Mouse (Mus musculus): Measurements from ENCODE around the gene Fem1a. TPM values are rescaled to one million over a fixed set of nuclear protein-coding genes. Genes with fewer than 3 reads are reported as not detected.
A peak's percentile ranks its signal among the peaks of the same experiment; 100 is the strongest.

Fem1a gene
- 15.3 and 16.1 TPM in 2 replicates for polyA plus RNA-seq (2014; fragmentation: Nextera tagmentation; extraction: Ambion mirVana)

DNA sequence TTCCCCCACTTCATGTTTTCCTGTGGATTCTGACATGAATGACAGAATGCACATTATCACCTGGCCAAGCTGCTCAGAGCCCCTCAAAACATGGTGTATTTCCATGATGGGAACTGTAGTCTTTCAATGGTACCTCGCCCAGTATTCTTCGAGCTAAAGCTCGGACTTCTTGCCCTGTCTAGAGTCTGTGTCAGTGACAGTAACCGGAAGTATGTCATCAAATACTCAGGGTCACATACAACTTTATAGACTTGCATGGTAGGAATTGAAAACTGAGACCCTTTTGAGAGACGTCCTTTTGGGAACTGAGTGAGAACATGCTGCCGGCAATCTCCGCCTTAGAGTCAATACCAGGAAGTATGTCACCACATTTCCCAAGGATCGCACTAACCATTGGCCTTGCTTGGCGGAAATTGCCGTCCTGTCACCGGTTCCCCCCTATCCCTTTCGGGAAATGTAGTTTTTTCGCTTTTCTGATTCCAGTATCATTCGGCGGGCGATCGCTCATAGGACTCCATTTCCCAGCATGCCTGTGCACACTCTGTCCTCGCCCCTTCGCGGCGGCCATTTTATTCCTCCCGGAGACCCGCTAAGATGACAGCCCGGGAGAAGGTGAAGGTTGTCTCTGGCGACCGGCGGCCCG, at the start of gene Fem1a:
TSS of gene Fem1a (plus strand) at position 572 of the 643 bp plus-strand sequence.
- H3K27ac ChIP-seq (ENCODE audit: low read depth): peak within 1 kb of the TSS; percentile 94
- under 1% methylated on average over 28 of the region's 28 CpGs for WGBS
- H3K4me3 ChIP-seq (ENCODE audit: low read depth, low read length): peak within 1 kb of the TSS; percentile 74
- H3K36me3 ChIP-seq (ENCODE audit: control insufficient read depth, insufficient read depth, low read length): peaks cover 33% of the 10 kb centered on the region
- H3K4me2 ChIP-seq (ENCODE audit: low read length): peak within 1 kb of the TSS; percentile 87
- ATAC-seq (replicated peaks; ENCODE audit: low FRiP score, low TSS enrichment, low read depth) (peak; percentile 88), DNase-seq (ENCODE audit: low spot score) (peak; percentile 89)
- no peaks in the 10 kb centered on the region for H3K27me3 ChIP-seq (replicated peaks; ENCODE audit: control insufficient read depth, insufficient read depth, low read length)
- peaks cover 16% of the 10 kb centered on the region for H3K4me1 ChIP-seq (replicated peaks; ENCODE audit: control insufficient read depth, insufficient read depth, low read length)
- peak within 1 kb of the TSS; percentile 53 for H3K9ac ChIP-seq (ENCODE audit: low read length)
- H3K9me3 ChIP-seq (ENCODE audit: control insufficient read depth, low read length): no peaks in the 10 kb centered on the region

- DNase-seq (ENCODE audit: low spot score): no peak
- Histone ChIP-seq H3K4me1 (replicated peaks; ENCODE audit: control insufficient read depth, insufficient read depth, low read length) (no peaks in the 10 kb centered on the region), H3K36me3 (ENCODE audit: control insufficient read depth, insufficient read depth, low read length) (peaks cover 99% of the 10 kb centered on the region), H3K27me3 (replicated peaks; ENCODE audit: control insufficient read depth, insufficient read depth, low read length) (no peaks in the 10 kb centered on the region), H3K9ac (ENCODE audit: low read length) (no peak overlapping the region), H3K4me3 (ENCODE audit: low read depth, low read length) (no peak overlapping the region), H3K27ac (ENCODE audit: low read depth) (no peak overlapping the region), H3K4me2 (ENCODE audit: low read length) (no peak overlapping the region), H3K9me3 (ENCODE audit: control insufficient read depth, low read length) (no peaks in the 10 kb centered on the region)
- WGBS: 82% methylated on average over 6 of the region's 6 CpGs
- no peak for ATAC-seq (replicated peaks; ENCODE audit: low FRiP score, low TSS enrichment, low read depth)
These were observed 49.5 kb upstream of the Fem1a start for GRCm38 (mm10) chr17:56206986-56207674.

GRCm38 (mm10) chr17:56207963-56208530, 48.6 kb upstream of the Fem1a start:
- ATAC-seq (replicated peaks; ENCODE audit: low FRiP score, low TSS enrichment, low read depth) (no peak), DNase-seq (ENCODE audit: low spot score) (no peak)
- 91% methylated on average over 9 of the region's 9 CpGs for WGBS
- Histone ChIP-seq H3K9ac (ENCODE audit: low read length) (no peak overlapping the region), H3K4me2 (ENCODE audit: low read length) (no peak overlapping the region), H3K9me3 (ENCODE audit: control insufficient read depth, low read length) (no peaks in the 10 kb centered on the region), H3K4me1 (replicated peaks; ENCODE audit: control insufficient read depth, insufficient read depth, low read length) (peaks cover 3% of the 10 kb centered on the region; the same call in 1 of the 2 replicates), H3K4me3 (ENCODE audit: low read depth, low read length) (no peak overlapping the region), H3K27ac (ENCODE audit: low read depth) (no peak overlapping the region), H3K27me3 (replicated peaks; ENCODE audit: control insufficient read depth, insufficient read depth, low read length) (no peaks in the 10 kb centered on the region), H3K36me3 (ENCODE audit: control insufficient read depth, insufficient read depth, low read length) (peaks cover 90% of the 10 kb centered on the region)

DNA sequence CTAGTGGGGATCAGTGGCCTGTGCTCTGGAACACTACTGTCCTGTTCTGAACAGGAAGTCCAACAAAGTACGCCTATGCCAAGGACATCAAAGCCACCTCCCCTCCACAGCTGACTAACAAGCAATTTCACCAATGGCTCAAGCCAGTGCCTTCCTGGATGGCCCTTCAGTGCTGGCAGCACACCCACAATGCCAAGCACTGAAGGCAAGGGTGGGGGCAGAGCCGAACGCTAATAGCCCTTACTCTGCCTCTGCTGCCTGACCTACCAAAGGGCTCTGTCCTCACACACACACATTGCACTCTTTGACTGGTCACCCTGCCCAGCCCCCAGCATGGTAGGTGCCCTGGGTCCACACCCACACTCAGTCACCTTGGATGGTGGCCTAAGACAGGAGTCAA, 47.8 kb upstream of the Fem1a start:
- no peaks in the 10 kb centered on the region for H3K27me3 ChIP-seq (replicated peaks; ENCODE audit: control insufficient read depth, insufficient read depth, low read length)
- H3K36me3 ChIP-seq (ENCODE audit: control insufficient read depth, insufficient read depth, low read length): peaks cover 82% of the 10 kb centered on the region
- H3K4me3 ChIP-seq (ENCODE audit: low read depth, low read length): no peak overlapping the region
- H3K27ac ChIP-seq (ENCODE audit: low read depth): no peak overlapping the region
- H3K9me3 ChIP-seq (ENCODE audit: control insufficient read depth, low read length): no peaks in the 10 kb centered on the region
- no peak overlapping the region for H3K4me2 ChIP-seq (ENCODE audit: low read length)
- no peak overlapping the region for H3K9ac ChIP-seq (ENCODE audit: low read length)
- ATAC-seq (replicated peaks; ENCODE audit: low FRiP score, low TSS enrichment, low read depth) (no peak), DNase-seq (ENCODE audit: low spot score) (no peak)
- H3K4me1 ChIP-seq (replicated peaks; ENCODE audit: control insufficient read depth, insufficient read depth, low read length): peaks cover 4% of the 10 kb centered on the region; the same call in 1 of the 2 replicates
- 96% methylated on average over 3 of the region's 3 CpGs for WGBS

DNA sequence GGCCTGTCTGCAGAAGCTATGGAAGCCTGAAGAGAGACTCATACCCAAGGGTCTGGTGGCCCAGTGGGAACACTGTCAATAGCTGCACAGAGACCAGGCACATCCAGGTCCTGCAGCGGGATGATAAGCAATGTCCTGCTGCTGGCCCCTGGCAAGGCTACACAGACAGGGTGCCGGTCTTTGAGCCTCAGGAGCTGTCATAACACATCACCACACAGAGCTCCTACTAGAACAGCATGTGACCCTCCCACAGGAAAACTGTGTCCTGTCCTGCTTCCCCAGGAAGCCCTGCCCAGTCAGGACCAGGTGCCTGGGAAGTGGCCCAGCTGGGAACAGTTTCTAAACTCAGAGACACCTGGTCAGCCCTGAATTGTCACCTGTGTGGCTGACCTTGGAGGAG, 45.5 kb upstream of the Fem1a start:
- Histone ChIP-seq H3K27ac (ENCODE audit: low read depth) (no peak overlapping the region), H3K4me1 (replicated peaks; ENCODE audit: control insufficient read depth, insufficient read depth, low read length) (peaks cover 4% of the 10 kb centered on the region; the same call in 1 of the 2 replicates), H3K4me3 (ENCODE audit: low read depth, low read length) (no peak overlapping the region), H3K9ac (ENCODE audit: low read length) (no peak overlapping the region), H3K27me3 (replicated peaks; ENCODE audit: control insufficient read depth, insufficient read depth, low read length) (no peaks in the 10 kb centered on the region), H3K9me3 (ENCODE audit: control insufficient read depth, low read length) (no peaks in the 10 kb centered on the region), H3K4me2 (ENCODE audit: low read length) (no peak overlapping the region), H3K36me3 (ENCODE audit: control insufficient read depth, insufficient read depth, low read length) (peaks cover 59% of the 10 kb centered on the region)
- no peak for ATAC-seq (replicated peaks; ENCODE audit: low FRiP score, low TSS enrichment, low read depth)
- DNase-seq (ENCODE audit: low spot score): no peak
- 82% methylated on average over 2 of the region's 2 CpGs for whole genome bisulfite sequencing

DNA sequence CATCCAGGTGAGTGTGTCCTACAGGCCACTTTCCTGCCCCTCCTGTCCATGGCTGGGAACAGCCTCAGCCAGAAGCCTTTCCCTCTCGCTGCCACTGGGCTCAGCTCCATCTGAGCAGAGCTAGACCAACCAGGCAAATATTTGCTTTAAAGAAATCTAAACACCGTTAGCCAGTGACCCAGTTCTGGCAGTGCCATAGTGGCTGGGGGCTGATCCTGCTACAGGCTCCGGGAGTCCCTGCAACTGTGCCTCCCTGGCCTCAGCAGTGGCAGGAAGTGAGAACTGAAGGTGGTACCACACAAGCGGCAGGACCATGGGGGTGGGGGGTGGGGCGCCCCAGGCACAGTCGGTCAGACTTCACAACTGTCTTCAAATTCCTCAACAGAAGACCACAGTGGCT, 43.9 kb upstream of the Fem1a start:
- H3K4me2 ChIP-seq (ENCODE audit: low read length): no peak overlapping the region
- ATAC-seq (replicated peaks; ENCODE audit: low FRiP score, low TSS enrichment, low read depth) (no peak), DNase-seq (ENCODE audit: low spot score) (no peak)
- peaks cover 44% of the 10 kb centered on the region for H3K36me3 ChIP-seq (ENCODE audit: control insufficient read depth, insufficient read depth, low read length)
- peaks cover 17% of the 10 kb centered on the region for H3K4me1 ChIP-seq (replicated peaks; ENCODE audit: control insufficient read depth, insufficient read depth, low read length)
- 34% methylated on average over 6 of the region's 6 CpGs for WGBS
- no peak overlapping the region for H3K27ac ChIP-seq (ENCODE audit: low read depth)
- H3K9ac ChIP-seq (ENCODE audit: low read length): no peak overlapping the region
- H3K4me3 ChIP-seq (ENCODE audit: low read depth, low read length): no peak overlapping the region
- H3K9me3 ChIP-seq (ENCODE audit: control insufficient read depth, low read length): no peaks in the 10 kb centered on the region
- no peaks in the 10 kb centered on the region for H3K27me3 ChIP-seq (replicated peaks; ENCODE audit: control insufficient read depth, insufficient read depth, low read length)

DNA sequence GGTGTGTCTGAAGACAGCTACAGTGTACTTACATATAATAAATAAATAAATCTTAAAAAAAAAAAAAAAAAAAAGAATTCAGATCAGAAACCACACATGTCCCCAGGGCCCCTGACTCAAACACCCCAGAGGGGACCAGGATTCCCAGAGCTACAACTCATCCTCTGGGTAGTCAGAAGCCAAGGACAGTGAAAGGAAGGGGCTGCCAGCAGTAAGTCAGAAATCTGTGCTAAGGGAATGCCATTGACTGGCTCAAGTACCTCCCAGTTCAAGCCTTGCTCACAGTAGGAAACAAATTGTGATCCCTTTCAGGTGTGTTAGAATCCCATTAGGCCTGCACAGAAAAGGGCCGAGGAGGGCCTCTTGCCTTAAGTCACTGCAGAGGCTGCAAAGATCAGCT, 42.4 kb upstream of the Fem1a start:
- no peak for ATAC-seq (replicated peaks; ENCODE audit: low FRiP score, low TSS enrichment, low read depth)
- 75% methylated on average over 1 of the region's 1 CpGs for WGBS

GRCm38 (mm10) chr17:56217670-56218069, 38.9 kb upstream of the Fem1a start:
- DNase-seq (ENCODE audit: low spot score): no peak
- no peaks in the 10 kb centered on the region for H3K36me3 ChIP-seq (ENCODE audit: control insufficient read depth, insufficient read depth, low read length)
- WGBS: 66% methylated on average over 13 of the region's 13 CpGs
- peak overlapping the region; percentile 88 for H3K4me2 ChIP-seq (ENCODE audit: low read length)
- no peaks in the 10 kb centered on the region for H3K9me3 ChIP-seq (ENCODE audit: control insufficient read depth, low read length)
- H3K4me1 ChIP-seq (replicated peaks; ENCODE audit: control insufficient read depth, insufficient read depth, low read length): peaks cover 21% of the 10 kb centered on the region
- H3K9ac ChIP-seq (ENCODE audit: low read length): peak overlapping the region; percentile 59
- H3K4me3 ChIP-seq (ENCODE audit: low read depth, low read length): peak overlapping the region; percentile 80
- no peaks in the 10 kb centered on the region for H3K27me3 ChIP-seq (replicated peaks; ENCODE audit: control insufficient read depth, insufficient read depth, low read length)
- ATAC-seq (replicated peaks; ENCODE audit: low FRiP score, low TSS enrichment, low read depth): no peak
- no peak overlapping the region for H3K27ac ChIP-seq (ENCODE audit: low read depth)

More for the DNA sequence above, 42.4 kb upstream of the Fem1a start:
- DNase-seq (ENCODE audit: low spot score): no peak
- H3K4me2 ChIP-seq (ENCODE audit: low read length): no peak overlapping the region
- H3K4me1 ChIP-seq (replicated peaks; ENCODE audit: control insufficient read depth, insufficient read depth, low read length): peaks cover 21% of the 10 kb centered on the region
- H3K4me3 ChIP-seq (ENCODE audit: low read depth, low read length): no peak overlapping the region
- peaks cover 29% of the 10 kb centered on the region for H3K36me3 ChIP-seq (ENCODE audit: control insufficient read depth, insufficient read depth, low read length)
- no peaks in the 10 kb centered on the region for H3K9me3 ChIP-seq (ENCODE audit: control insufficient read depth, low read length)
- no peaks in the 10 kb centered on the region for H3K27me3 ChIP-seq (replicated peaks; ENCODE audit: control insufficient read depth, insufficient read depth, low read length)
- no peak overlapping the region for H3K27ac ChIP-seq (ENCODE audit: low read depth)
- no peak overlapping the region for H3K9ac ChIP-seq (ENCODE audit: low read length)

Measured in intestine, embryonic 14.5 days (tissue).